Mouse (Mus musculus) right cerebral cortex, postnatal 14 days (tissue): ENCODE data around the gene Scly.

Experiments used
- DNase-seq: peaks from one replicate; pipeline ENCODE4 v3.0.0; 2022

Scly gene

GRCm38 (mm10) chr1:91301206-91301920, 3.2 kb downstream of the Scly start:
- no peak for DNase-seq

- DNase-seq: no peak
These were observed 3.9 kb downstream of the Scly start for GRCm38 (mm10) chr1:91302021-91302420.

GRCm38 (mm10) chr1:91304621-91305020, 6.5 kb downstream of the Scly start:
- no peak for DNase-seq

- no peak for DNase-seq
These were observed 11.4 kb downstream of the Scly start for GRCm38 (mm10) chr1:91309366-91310085.

- DNase-seq: no peak
These were observed 14.1 kb downstream of the Scly start for GRCm38 (mm10) chr1:91312273-91312672.

- no peak for DNase-seq
These were observed 15.1 kb downstream of the Scly start for GRCm38 (mm10) chr1:91313251-91313650.

GRCm38 (mm10) chr1:91317656-91318055, 19.5 kb downstream of the Scly start:
- no peak for DNase-seq

- DNase-seq: no peak
These were observed 23.8 kb downstream of the Scly start, which contains the start of gene Espnl for GRCm38 (mm10) chr1:91321760-91322438. TSS of gene Espnl (plus strand) at chr1:91322075.

GRCm38 (mm10) chr1:91324646-91325045, 26.5 kb downstream of the Scly start:
- DNase-seq: no peak

GRCm38 (mm10) chr1:91325488-91326042, 27.4 kb downstream of the Scly start:
- no peak for DNase-seq

GRCm38 (mm10) chr1:91332102-91332501, 34.0 kb downstream of the Scly start:
- DNase-seq: no peak

- no peak for DNase-seq
These were observed 35.4 kb downstream of the Scly start for GRCm38 (mm10) chr1:91333582-91333981.

GRCm38 (mm10) chr1:91337355-91337754, 39.2 kb downstream of the Scly start:
- DNase-seq: no peak

GRCm38 (mm10) chr1:91344001-91344400, 45.9 kb downstream of the Scly start:
- peak; percentile 55 for DNase-seq

GRCm38 (mm10) chr1:91344921-91345685, 47.0 kb downstream of the Scly start:
- no peak for DNase-seq

- DNase-seq: peak; percentile 42
These were observed 48.8 kb downstream of the Scly start for GRCm38 (mm10) chr1:91346892-91347291.

GRCm38 (mm10) chr1:91350841-91351240, 52.7 kb downstream of the Scly start, which contains the start of gene Klhl30:
TSS of gene Klhl30 (plus strand) at chr1:91351016.
- DNase-seq: no peak

GRCm38 (mm10) chr1:91351249-91351648, 53.1 kb downstream of the Scly start:
- DNase-seq: no peak

- no peak for DNase-seq
These were observed 54.1 kb downstream of the Scly start for GRCm38 (mm10) chr1:91352277-91352676.

- no peak for DNase-seq
These were observed 58.0 kb downstream of the Scly start for GRCm38 (mm10) chr1:91356105-91356504.

GRCm38 (mm10) chr1:91362113-91362512, 64.0 kb downstream of the Scly start:
- DNase-seq: no peak

- DNase-seq: no peak
These were observed 66.9 kb downstream of the Scly start for GRCm38 (mm10) chr1:91364822-91365644.
